Mouse (Mus musculus) MEL (cell line): ENCODE data around the gene Rpl7l1.

Experiments used
- BHLHE40 ChIP-seq: IDR thresholded peaks from 2 replicates; pipeline ENCODE4 v1.6.1; 2012; ENCODE audit warnings: low read depth, mild to moderate bottlenecking, inconsistent platforms, low read length, improper control_type of control experiment, borderline replicate concordance
- CTCF ChIP-seq, 3 experiments: IDR thresholded peaks in 2 of 3; conservative IDR thresholded peaks in 1 of 3; 2 replicates each; pipeline ENCODE4 v1.5.1; 2011 to 2012; ENCODE audit warnings: low read length in 3 of 3, low read depth in 2 of 3, mild to moderate bottlenecking in 2 of 3, improper control_type of control experiment in 1 of 3, inconsistent platforms in 1 of 3, mixed read lengths in 1 of 3, moderate library complexity in 1 of 3; ENCODE audit not compliant: control insufficient read depth in 1 of 3, insufficient read depth in 1 of 3, poor library complexity in 1 of 3, severe bottlenecking in 1 of 3
- ELF1 ChIP-seq: IDR thresholded peaks from 2 replicates; pipeline ENCODE4 v1.6.1; 2014; ENCODE audit warnings: low read depth, mild to moderate bottlenecking, inconsistent platforms, low read length, improper control_type of control experiment, moderate library complexity
- EP300 ChIP-seq, 2 experiments: IDR thresholded peaks; 2 replicates each; pipeline ENCODE4 v1.6.1; 2011; ENCODE audit warnings: improper control_type of control experiment in 2 of 2, low read length in 2 of 2, low read depth in 1 of 2, mild to moderate bottlenecking in 1 of 2
- ETS1 ChIP-seq: IDR thresholded peaks from 2 replicates; pipeline ENCODE4 v1.6.1; 2012; ENCODE audit warnings: low read depth, mild to moderate bottlenecking, inconsistent platforms, low read length, improper control_type of control experiment, moderate library complexity
- GABPA ChIP-seq: IDR thresholded peaks from 2 replicates; pipeline ENCODE4 v1.6.1; 2012; ENCODE audit warnings: low read depth, mild to moderate bottlenecking, inconsistent platforms, low read length, improper control_type of control experiment, moderate library complexity
- MAX ChIP-seq: IDR thresholded peaks from 2 replicates; pipeline ENCODE4 v1.6.1; 2011; ENCODE audit warnings: low read length, improper control_type of control experiment
- POLR2A ChIP-seq, 2 experiments: IDR thresholded peaks; 2 replicates each; pipeline ENCODE4 v1.6.1; 2011 to 2012; ENCODE audit warnings: low read length in 2 of 2, mild to moderate bottlenecking in 2 of 2, control low read depth in 1 of 2, improper control_type of control experiment in 1 of 2, low read depth in 1 of 2, moderate library complexity in 1 of 2; ENCODE audit not compliant: control insufficient read depth in 1 of 2, insufficient read depth in 1 of 2, poor library complexity in 1 of 2
- POLR2AphosphoS5 ChIP-seq: IDR thresholded peaks from 2 replicates; pipeline ENCODE4 v1.6.1; 2012; ENCODE audit warnings: low read depth, borderline replicate concordance, mild to moderate bottlenecking, inconsistent platforms, low read length, moderate library complexity, mixed read lengths
- RAD21 ChIP-seq: IDR thresholded peaks from 2 replicates; pipeline ENCODE4 v1.6.1; 2011; ENCODE audit warnings: mild to moderate bottlenecking, low read depth, low read length, improper control_type of control experiment
- SIN3A ChIP-seq: IDR thresholded peaks from 2 replicates; pipeline ENCODE4 v1.6.1; 2012; ENCODE audit warnings: low read length, improper control_type of control experiment, inconsistent platforms
- TBP ChIP-seq: IDR thresholded peaks from 2 replicates; pipeline ENCODE4 v1.8.0; 2011; ENCODE audit warnings: low read depth, low read length, improper control_type of control experiment
- TCF12 ChIP-seq: IDR thresholded peaks from 2 replicates; pipeline ENCODE4 v1.6.1; 2014; ENCODE audit warnings: low read depth, mild to moderate bottlenecking, inconsistent platforms, low read length, improper control_type of control experiment, moderate library complexity

GRCm38 (mm10) chr17:46772038-46772403 is 10.5 kb downstream of the Rpl7l1 start:
- TF ChIP-seq POLR2A (IDR thresholded peaks at IDR 0.05; ENCODE audit: control insufficient read depth in 1 of 2, insufficient read depth in 1 of 2, low read depth in 1 of 2, low read length in 2 of 2, poor library complexity in 1 of 2) (no peak), SIN3A (no peak), MAX (no peak), POLR2AphosphoS5 (no peak), CTCF (IDR thresholded peaks at IDR 0.05 in 2 of 3, conservative IDR thresholded peaks at IDR 0.05 in 1 of 3; ENCODE audit: control insufficient read depth in 1 of 3, insufficient read depth in 1 of 3, low read depth in 2 of 3, low read length in 3 of 3, poor library complexity in 1 of 3, severe bottlenecking in 1 of 3) (no peak), ELF1 (no peak), EP300 (IDR thresholded peaks at IDR 0.05; ENCODE audit: low read depth in 1 of 2, low read length in 2 of 2) (no peak), TCF12 (no peak), RAD21 (no peak), BHLHE40 (no peak), ETS1 (peak; percentile 28; the same call in 1 of the 2 replicates), TBP (no peak), GABPA (no peak)
